Mouse (Mus musculus) lung, adult 18-20 months (tissue): ENCODE data around the gene Ankef1.

Experiments used
- DNase-seq, 2 experiments: peaks; one replicate each; pipeline ENCODE4 v3.0.0; 2022; ENCODE audit warnings: mixed read lengths in 2 of 2

Ankef1 gene

GRCm38 (mm10) chr2:136601206-136601605, 99.5 kb downstream of the Ankef1 start:
- DNase-seq: no peak
